Mouse (Mus musculus) fat pad, adult 2 months (tissue): Measurements from ENCODE around the gene Tnfrsf25.
A peak's percentile ranks its signal among the peaks of the same experiment; 100 is the strongest.

Experiments used
- DNase-seq: peaks from one replicate; pipeline ENCODE4 v3.0.0-alpha.2; 2011; ENCODE audit warnings: low read depth, low spot score; ENCODE audit errors: extremely low read depth

Gene Tnfrsf25

DNA sequence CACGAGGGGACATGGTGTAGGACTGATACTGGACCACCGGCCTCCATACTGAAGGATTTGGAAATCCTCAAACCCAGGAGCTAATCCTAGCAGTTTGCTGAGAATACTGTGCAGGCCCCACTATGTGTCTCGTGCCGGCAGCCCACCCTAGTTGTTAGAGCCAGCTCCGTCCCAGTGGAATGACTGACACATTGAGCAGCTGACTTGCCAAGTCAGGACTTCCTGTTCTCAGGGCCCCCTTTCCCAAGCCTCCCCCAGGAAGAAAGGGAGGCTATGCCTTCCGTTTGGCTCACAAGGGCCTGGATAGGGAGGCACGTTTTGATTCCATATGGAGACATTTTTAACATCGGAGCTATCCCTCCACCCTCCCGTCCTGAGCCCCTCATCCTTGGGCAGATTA lies 25.5 kb upstream of the Tnfrsf25 start:
- DNase-seq: no peak

DNA sequence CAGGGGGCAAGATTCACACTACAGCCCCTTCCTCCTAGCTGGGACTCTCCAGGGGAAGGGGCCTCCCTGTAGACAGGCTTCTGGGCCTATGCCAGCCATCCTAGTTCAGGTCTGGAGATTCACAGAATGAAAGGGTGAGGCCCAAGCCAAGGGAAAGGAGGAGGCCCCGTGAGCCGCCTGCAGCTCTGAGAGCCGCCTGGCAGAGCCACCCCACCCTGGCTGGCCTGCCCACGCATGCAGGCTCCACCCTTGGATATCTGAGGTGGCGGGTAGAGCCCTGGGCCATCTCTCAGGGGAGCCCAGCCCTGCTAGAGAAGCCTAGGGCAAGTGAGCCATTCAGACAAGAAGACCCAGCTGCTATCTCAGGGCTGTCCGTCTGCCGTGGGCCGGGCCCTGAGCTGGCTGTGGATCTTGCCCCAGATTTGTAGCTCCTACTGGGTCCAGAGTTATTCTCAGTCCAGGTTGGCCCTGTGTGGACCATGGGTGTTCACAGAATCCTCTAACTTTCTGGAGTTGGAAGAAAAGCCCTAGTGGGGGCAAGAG lies 22.9 kb upstream of the Tnfrsf25 start:
- DNase-seq: no peak

DNA sequence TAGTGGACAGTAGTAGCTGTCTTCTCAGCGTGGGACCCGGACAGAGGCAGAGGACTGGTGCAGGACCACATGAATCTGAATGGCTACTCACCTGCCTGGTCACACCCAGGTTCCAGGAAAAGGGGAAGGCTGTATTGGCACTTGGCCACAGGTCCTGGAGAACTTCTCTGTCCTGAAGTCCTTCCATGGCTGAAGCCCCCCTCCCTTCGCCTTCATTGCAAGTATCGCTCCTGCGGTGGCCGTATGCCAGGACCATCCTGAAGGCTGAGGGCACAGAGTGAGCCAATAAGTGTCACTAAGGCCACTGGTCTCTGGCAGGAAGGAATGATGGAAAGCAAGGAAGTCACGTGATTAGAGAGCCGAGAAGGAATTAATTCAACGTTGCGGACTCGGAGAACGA lies 21.5 kb upstream of the Tnfrsf25 start:
- DNase-seq: no peak

DNA sequence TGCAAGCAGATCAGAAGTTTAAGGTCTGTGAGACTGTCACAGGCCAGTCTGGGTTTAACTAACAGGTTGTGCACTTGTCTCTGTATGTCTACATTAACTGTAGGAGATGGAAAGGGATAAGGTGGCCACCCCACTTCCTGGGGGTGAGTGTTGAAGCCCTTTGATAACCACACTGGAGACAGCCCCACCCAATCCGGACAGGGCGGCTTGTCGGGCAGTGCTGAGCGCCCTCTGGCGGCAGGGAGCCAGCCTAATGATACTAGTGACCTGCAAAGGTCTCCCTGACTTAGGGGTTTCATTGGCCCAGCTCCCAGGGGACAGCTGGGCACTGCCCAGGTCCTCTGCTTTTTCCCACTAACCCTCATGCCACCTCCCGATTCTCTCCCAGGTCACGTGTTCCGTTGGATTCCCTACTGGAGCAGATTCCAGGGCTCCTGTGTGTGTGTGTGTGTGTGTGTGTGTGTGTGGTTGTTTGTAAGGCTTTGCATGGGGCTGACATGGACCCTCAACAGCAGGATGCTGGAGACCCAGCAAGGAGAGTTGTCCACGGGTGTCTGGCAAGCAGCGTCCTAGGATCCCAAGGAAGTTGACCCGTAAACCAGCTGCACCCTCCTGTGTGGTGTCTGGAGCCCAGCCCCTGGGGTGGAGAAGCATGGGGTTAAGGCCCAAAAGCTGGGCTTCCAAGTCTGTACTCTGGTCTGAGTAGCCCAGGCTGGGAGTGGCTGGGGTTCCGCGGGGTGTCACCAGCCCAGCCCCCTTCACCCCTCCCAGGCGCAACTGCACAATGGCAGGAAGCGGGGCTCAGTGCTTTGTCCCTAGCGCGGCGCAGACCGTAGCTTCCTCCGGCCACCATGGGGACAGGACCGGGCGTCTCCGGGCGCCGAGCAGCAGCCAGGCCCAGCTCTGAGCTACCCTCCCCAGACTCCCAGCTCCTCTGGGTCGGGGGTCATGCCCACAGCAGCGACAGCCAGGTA lies 19.5 kb upstream of the Tnfrsf25 start:
- DNase-seq: no peak

DNA sequence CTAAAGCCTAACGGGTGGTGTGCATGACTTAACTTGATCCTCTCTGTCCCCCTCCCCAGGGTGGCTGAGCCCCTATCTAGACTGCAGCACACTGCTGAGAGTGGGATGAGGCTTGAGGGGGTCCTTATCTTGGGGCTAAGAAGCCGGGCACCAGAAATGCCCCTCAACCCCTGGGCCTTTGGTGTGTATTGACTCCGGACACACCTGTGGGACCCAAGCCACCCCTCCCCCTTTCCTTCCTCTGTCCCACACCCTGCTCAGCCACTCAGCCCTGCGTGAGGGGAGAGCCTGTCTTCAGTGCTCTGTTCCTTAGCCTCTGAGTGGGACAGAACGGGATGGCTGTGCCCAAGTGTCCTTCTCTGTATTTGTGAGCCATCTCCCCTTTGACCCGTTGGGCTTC lies 18.8 kb upstream of the Tnfrsf25 start:
- DNase-seq: no peak

DNA sequence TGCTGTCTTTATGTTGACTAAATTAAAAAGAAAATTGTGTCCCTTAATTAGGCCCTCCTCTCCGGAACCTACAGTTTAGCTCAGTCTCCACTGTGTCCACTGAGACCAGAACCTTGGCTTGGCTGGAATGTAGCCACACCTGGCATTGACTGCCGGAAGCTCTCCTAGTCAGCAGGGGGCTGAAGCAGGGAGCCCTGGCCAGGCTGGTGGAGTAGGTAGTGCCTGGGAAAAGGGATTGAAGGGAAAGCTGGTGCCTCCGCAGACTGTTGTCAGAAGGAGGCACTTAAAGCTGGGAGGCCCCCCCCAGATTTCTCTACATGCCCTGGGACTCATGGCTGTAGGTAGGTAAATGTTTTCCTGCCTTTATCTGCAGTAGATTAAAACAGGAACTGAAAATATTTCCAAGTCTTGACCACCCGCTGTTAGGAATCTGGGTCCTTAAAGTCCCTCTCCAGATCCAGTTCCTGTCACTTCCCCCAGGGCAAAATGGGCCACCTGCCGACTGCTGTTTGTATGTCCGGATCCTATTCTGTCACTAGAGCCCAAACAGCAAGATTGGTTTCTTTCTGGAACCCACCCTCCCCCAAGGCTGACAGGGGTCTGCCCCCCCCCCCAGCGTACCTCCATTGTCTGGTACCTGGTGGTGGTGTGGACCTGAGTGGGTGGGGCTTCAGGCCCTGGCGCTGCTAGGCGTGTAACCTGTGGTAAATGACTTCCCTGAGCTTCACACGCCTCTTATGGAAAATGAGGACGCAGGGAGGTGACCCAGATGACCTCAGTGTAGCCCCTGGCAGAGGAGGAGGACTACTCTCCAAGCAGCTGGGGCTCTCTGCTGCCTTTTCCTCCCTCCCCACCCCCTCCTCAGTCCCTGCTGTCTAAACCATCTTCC lies 17.6 kb upstream of the Tnfrsf25 start:
- no peak for DNase-seq

DNA sequence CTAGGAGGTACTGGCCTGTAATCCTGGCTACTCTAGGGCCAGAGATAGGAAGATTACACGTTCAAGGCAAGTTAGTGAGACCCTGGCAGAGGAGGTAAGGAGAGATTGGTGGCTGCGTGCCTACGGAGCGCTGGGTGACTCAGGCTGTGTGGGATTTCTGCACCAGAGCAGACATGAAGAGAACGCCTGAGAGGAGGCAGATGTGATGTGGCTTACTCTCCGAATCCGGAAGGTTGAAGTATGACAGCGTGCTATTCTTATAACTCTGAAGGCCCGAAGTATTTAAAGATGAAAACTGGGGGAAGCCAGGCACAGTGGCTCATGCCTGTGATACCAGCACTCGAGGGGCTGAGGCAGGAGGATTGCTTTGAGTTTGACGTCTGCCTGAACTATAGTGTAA lies 15.2 kb upstream of the Tnfrsf25 start:
- no peak for DNase-seq

DNA sequence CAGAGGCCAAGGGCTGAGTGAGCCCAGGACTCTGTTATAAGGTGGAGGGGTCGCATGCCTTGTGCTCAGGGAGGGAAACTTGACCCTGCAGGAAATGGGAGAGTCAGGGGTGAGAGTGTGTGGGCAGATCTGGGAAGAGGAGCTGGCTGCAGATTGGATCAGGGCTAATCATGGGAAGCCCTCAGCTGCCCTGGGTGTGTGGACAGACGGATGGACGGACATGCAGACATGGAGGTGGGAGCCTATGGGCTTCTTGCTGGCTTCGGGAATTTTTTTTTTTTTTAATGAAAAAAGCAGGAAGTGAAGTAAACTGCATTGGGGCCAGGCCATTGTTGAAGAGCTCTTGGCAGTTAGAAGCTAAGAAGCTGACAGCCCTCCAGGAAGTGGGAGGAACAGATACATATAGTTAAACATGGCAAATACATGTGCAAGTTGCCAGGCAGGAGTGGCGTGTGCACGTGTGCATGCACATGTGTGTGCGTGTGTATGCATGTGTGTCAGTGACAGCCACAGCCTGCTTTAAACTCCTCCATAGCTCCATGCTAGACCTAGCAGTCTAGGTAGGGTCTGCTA lies 14.6 kb upstream of the Tnfrsf25 start:
- DNase-seq: no peak

DNA sequence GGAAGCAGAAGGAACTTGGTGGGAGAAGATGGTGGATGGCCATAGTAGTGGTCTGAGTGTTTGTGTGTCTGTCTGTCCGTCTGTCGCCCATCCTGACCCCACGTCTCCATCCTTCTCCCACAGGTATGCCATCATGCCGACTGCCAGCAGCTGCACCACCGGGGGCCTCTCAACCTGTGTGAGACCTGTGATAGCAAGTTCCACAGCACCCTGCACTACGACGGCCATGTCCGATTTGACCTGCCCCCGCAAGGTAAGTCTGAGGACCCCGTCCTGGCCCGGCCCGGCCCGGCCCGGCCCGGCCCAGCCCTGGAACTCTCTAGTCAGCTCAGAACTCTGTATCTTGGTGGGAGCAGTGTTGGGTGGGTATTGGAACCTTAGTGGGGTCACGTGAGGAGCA lies 13.8 kb upstream of the Tnfrsf25 start:
- DNase-seq: no peak

DNA sequence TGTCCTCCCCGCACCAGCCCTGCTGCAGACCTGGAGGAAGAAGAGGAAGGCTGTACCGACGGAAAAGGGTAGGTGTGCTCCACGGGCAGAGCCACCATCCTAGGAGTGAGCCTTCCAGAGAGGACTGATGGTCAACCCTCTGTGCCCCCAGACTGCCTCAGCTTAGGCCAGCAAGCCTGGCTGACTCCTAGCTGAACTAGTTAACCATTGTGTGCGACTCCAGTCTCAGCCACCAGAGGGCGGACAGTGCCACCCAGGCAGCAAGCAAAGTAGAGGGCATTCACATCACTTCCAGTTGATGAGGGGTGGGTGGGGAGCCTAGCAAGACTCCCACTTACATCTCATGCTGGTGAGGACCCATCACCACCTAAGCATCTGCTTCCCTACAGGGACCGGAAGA lies 12.7 kb upstream of the Tnfrsf25 start:
- DNase-seq: no peak

DNA sequence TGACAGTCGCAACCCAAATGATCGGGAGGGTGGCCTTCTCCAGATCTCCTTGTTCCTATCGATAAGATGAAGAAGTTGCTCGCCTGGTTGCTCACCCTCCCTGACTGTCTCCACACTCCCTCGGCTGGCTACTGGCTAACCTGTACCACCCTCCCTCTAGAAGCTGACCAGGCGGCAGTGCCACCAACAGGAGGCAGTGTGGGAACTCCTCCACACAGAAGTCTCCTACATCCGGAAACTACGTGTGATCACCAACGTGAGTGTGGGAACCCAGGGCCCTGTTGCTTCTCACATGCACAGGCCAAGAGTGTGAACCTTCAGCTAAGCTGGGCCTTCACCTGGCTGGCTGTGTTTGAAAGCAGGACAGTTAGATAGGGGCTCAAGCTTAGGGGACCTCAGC lies 9.0 kb upstream of the Tnfrsf25 start:
- DNase-seq: no peak

DNA sequence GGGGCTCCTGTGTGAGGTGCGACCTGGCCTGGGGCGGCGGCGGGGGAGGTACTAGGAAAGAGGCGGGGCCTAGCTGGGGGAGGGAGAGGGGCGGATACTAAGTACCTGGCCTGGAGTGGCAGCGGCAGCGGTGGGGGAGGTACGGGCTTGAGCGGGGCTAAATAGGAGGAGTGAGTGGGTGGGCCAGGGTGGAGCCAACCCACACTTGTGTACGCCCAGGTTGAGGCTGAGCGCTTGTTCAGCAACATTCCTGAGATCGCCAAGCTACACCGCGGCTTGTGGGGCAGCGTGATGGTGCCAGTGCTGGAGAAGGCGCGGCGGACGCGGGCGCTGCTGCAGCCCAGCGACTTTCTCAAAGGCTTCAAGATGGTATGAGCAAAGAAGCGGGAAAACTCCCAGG lies 8.2 kb upstream of the Tnfrsf25 start:
- peak; percentile 67 for DNase-seq

DNA sequence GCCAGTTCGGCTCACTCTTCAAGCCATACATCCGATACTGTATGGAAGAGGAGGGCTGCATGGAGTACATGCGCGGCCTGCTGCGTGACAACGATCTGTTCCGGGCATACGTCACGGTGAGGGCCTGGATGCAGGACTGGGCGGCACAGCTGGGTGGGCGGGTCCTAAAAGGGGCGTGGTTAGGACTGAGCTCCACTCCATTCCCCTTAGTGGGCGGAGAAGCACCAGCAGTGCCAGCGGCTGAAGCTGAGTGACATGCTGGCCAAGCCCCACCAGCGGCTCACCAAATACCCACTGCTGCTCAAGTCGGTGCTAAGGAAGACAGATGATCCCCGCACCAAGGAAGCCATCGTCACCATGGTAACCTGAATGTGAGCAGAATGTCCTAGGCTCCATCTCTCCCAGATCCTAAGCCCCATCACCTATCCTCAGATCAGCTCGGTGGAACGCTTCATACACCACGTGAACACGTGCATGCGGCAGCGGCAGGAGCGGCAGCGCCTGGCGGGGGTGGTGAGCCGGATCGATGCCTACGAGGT lies 7.7 kb upstream of the Tnfrsf25 start:
- no peak for DNase-seq

DNA sequence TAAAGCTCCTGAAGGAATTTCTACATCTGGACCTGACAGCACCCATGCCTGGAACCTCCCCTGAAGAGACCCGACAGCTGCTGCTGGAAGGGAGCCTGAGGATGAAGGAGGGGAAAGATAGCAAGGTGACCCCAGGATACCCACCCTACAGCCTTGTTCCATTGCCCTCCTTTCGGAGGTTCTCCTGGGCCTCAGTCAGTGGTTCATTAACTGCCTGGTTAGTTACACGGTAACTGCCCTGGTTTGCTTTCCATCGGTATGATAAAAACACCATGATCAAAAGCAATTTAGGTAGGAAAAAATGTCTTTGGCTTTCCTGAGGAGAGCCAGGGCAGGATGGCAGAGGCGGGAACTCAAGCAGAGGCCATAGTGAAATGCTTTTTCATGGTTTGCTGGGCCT lies 7.1 kb upstream of the Tnfrsf25 start:
- DNase-seq: no peak

DNA sequence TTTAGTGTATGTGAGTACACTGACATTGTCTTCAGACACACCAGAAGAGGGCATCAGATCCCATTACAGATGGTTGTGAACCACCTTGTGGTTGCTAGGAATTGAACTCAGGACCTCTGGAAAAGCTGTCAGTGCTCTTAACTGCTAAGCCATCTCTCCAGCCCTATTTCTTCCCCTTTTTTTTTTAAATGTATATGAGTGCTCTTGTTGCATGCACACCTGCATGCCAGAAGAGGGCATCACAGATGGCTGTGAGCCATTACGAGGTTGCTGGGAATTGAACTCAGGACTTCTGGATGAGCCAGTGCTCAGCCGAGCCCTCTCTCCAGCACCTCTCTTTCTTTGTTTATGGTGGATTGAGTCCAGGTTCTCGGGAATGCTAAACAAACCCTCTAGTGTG lies 6.2 kb upstream of the Tnfrsf25 start:
- no peak for DNase-seq

DNA sequence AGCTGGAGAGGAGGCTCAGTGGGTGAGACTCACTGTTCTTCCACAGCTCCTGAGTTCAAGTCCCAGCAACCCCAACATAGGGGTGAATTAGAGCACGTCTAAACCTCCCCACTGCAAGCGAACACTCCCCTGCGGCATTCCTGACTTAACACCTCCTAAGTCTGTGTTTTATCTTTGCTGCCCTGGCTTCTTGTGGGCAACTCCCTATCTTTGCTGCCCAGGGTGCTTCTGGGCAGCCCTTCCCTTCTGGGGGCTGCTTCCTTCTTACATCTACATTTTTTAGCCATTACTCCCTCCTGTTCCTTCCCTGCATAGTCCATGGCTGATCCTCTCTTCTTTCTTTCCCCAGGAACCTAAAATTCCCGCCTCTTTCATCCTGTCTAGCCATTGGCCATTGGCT lies 5.0 kb upstream of the Tnfrsf25 start:
- DNase-seq: no peak

DNA sequence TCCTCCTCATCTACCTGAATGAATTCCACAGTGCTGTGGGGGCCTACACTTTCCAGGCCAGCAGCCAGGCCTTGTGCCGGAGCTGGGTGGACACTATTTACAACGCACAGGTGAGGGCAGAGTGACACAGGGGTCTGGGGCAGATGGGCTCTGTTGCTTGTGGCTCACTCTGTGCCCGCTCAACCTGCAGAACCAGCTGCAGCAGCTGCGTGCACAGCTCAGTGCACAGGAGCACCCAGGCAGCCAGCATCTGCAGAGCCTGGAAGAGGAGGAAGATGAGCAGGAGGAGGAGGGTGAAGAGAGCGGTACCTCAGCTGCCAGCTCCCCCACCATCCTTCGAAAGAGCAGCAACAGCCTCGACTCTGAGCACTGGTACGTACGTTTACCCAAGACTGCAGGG lies 3.4 kb upstream of the Tnfrsf25 start:
- no peak for DNase-seq

DNA sequence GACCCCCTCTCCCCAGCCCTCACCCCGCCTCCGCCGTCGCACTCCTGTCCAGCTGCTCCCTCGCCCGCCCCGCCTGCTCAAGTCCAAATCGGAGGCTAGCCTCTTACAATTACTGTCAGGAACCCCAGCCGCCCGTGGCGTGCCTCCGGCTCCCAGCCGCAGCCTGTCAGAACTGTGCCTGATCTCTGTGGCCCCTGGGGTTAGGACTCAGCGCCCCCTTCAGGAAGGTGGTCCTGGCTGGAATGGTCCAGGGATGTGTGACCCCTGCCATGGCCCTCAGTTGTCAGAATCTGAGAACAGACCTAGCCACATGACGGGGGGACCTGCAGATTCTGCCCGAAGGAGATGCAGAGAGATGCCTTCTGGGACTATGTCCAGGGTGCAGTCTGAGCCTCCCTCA lies 1.7 kb upstream of the Tnfrsf25 start:
- DNase-seq: no peak

DNA sequence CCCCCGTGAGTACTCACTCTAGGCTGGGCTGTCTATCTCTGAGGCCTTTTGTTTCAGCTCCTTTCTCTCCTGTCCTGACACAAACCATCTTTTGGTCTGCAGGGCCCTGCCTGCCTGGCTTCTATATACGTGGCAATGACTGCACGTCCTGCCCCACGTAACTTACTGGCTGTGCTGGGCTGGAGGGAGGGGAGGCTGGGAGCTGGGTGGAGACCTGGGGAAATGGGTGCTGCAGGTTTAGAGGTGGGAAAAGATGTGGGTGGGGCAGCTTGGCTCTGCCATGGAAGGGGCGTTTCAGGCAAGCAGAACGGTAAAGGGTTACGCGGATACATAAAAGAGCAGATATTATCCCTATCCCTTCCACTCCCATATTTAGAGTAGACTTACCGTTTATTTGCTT lies 1.8 kb downstream of the Tnfrsf25 start:
- no peak for DNase-seq

DNA sequence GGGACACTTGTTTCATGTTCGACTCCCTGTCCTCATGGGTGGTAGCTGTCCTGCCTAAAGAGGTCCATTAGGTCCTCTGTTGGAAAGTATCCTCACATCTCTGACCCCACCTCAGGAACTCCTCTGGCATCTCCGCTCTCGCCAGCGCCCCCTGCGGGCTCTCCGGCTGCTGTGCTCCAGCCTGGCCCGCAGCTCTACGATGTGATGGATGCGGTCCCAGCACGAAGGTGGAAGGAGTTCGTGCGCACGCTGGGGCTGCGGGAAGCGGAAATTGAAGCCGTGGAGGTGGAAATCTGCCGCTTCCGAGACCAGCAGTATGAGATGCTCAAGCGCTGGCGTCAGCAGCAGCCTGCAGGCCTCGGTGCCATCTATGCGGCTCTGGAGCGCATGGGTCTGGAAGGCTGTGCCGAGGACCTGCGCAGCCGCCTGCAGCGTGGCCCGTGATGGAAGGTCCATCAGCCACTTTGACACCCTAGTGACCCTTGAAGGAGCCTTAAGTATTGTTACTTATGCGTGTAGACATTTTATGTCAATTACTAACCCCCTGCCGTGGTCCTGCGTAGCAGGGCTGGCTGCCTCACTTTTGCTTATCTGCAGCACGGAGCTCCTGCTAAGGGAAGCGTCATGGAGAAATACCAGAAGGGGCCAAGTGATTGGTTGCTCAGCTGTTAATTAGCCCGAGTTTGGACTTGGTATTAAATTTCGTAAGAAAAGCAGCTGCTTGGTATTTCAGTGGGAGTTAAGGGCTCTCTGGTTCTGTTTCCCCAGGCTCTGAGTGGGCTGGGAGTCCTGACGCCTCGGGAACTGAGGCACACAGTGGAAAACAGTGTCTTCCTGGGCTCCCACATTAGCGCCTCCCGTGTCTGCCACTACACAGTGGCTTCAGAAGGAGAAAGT lies 3.9 kb downstream of the Tnfrsf25 start:
- no peak for DNase-seq
